11 mouse cellular contexts compared by ENCODE assay signal in the genomic region with DNA sequence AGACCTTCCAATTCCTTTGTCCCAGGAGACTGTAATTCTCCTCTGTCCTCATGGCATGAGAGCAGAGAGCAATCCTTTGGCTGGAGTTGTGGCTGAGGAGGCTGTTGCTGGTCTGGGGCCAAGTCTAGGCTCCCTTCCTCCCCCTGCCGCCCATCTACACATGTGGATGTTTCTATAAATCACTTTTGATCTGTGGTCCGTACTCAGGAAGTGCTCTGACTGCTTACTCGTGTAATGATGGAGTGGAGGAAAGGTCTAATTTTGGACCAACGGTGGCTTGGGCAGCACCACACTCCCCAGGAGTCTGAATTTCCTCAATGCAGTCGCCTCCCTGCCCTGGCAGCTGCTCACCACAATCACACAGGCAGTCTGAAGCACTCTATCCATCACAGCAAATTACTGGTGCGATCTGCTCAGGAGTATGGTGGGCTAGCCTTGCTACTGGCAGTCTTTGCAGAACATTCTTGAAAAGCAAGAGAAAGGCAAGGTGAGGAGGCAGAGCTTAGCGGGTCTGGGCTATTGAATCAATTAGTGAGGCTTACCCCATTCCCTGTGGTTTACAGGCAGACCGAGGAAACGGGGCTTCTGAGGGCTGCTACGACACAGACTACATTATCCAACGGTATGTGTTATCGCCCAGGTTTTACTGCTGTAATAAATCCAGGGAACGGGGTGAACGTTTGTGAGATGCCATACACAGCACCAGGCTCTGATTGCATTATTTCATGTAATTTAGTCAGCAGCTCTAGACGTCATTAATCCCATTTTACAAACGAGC.
DNase-seq lines count a peak whose midpoint lies in the region; ATAC-seq lines count a peak whose summit lies in the region.
"Had no signal": no experiment of that assay in that cellular context is flagged by ENCODE, and none has a peak within 500 bp of the region (broad histone marks: within the 10 kb centered on the region; RNA-seq: fewer than 3 reads in every experiment).

No protein-coding gene starts in this region.

- 0 out of 2 replicates have a peak, but pooled peaks cover 5% of the 10 kb centered on the region for H3K27me3 ChIP-seq in kidney, embryonic 15.5 days
- H3K27me3 ChIP-seq in limb, embryonic 13.5 days: peaks cover 33% of the 10 kb centered on the region

- ATAC-seq in kidney, embryonic 15.5 days (replicated peaks; ENCODE audit: low FRiP score): peak; percentile 72
- ATAC-seq in limb, embryonic 13.5 days (ENCODE audit: low FRiP score, low read depth): peak; percentile 75
- ATAC-seq in frontal cortex, adult (ENCODE audit: low TSS enrichment): no peak

- DNase-seq in adrenal gland, postnatal 10 days: peak; percentile 33
- DNase-seq in adrenal gland, adult 8-10 months: no peak
- no peak for DNase-seq in kidney, adult 18-20 months
- peak; percentile 75 for DNase-seq in adipocyte (ENCODE audit: low spot score)
- no peak for DNase-seq in right cerebral cortex, adult 18-20 months
- DNase-seq: cerebellum, adult 18-20 months; gastrocnemius, postnatal 36 days had no signal

- H3K9ac ChIP-seq in kidney, embryonic 15.5 days: no peak overlapping the region
- H3K9ac ChIP-seq in limb, embryonic 13.5 days: peak overlapping the region; percentile 48; the same call in 1 of the 2 replicates

- H3K27ac ChIP-seq in kidney, embryonic 15.5 days: no peak overlapping the region
- H3K27ac ChIP-seq in limb, embryonic 13.5 days: 0 out of 2 replicates have a peak overlapping the region, but pooled peaks have one; percentile 22
- H3K27ac ChIP-seq: layer of hippocampus, adult 2 months had no signal

- WGBS in kidney, embryonic 15.5 days: 23% methylated on average over 16 of the region's 16 CpGs
- 5% methylated on average over 16 of the region's 16 CpGs for WGBS in limb, embryonic 13.5 days

- peaks cover 8% of the 10 kb centered on the region for H3K4me1 ChIP-seq in kidney, embryonic 15.5 days
- H3K4me1 ChIP-seq in limb, embryonic 13.5 days: peaks cover 23% of the 10 kb centered on the region

- H3K9me3 ChIP-seq in kidney, embryonic 15.5 days (replicated peaks): no peaks in the 10 kb centered on the region
- H3K9me3 ChIP-seq in limb, embryonic 13.5 days: no peaks in the 10 kb centered on the region

- no peak overlapping the region for H3K4me3 ChIP-seq in kidney, embryonic 15.5 days (replicated peaks)
- no peak overlapping the region for H3K4me3 ChIP-seq in limb, embryonic 13.5 days
- H3K4me3 ChIP-seq: layer of hippocampus, adult 2 months had no signal

- H3K36me3 ChIP-seq in kidney, embryonic 15.5 days: no peaks in the 10 kb centered on the region
- H3K36me3 ChIP-seq in limb, embryonic 13.5 days: no peaks in the 10 kb centered on the region

- H3K4me2 ChIP-seq in kidney, embryonic 15.5 days: peak overlapping the region; percentile 18; the same call in 1 of the 2 replicates
- H3K4me2 ChIP-seq in limb, embryonic 13.5 days (replicated peaks): peak overlapping the region; percentile 51

Comparison
In these comparisons a context has a peak if more than half of its experiments do, and no peak if none do; other contexts are left out.
1. DNase-seq: peak in adrenal gland, postnatal 10 days (single experiment) and adipocyte (single experiment); none in adrenal gland, adult 8-10 months (single experiment), kidney, adult 18-20 months (single experiment) and right cerebral cortex, adult 18-20 months (single experiment).